Mouse (Mus musculus) adrenal gland, postnatal 10 days (tissue): ENCODE data around the gene Scgb2a2. TPM values are rescaled to one million over a fixed set of nuclear protein-coding genes. Genes with fewer than 3 reads are reported as not detected.
"Not testable (repeated sequence)": the region's sequence is repeated elsewhere in the genome, so short reads cannot be mapped to it uniquely, and the experiment has no call there.

ENCODE experiments used
- DNase-seq: peaks from one replicate; pipeline ENCODE4 v3.0.0; 2021; ENCODE audit warnings: mixed read lengths
- long read RNA-seq, 2 experiments: library from polyadenylated mRNA; stranded (forward); transcript quantifications; one replicate each; pipeline ENCODE4 v2.0.0; 2021
- microRNA-seq: library from miRNA; unstranded; fragments of <30 nt; microRNA quantifications from one replicate; pipeline ENCODE4 v1.2.0, GENCODE M21; 2021
- total RNA-seq, 2 experiments: library from RNA; stranded (reverse); gene quantifications; 2 replicates each; pipeline ENCODE4 v1.2.3; 2021

Gene Scgb2a2
- total RNA-seq: not detected
- long read RNA-seq, experiment 1: 0 reads
- long read RNA-seq, experiment 2: 0 reads

DNA sequence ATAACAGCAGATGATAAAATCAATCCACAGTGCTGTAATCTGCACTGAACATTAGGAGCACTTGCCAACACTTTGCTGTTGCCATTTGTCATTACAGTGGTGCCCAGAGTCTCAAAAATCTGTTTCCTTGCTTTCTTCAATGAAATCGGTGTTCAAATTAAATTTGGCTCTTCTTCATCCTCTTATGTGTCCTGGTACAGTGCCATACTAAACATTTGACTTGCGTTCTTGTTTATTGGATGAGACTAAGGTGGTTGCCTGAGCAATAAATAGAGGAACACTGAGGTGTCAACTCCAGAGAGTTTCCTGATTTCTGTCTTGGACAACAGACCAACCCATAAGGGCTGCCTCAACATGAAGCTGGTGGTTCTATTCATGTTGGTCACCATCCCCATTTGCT lies at the start of gene Scgb2a2:
Gene Scgb2a2, plus strand, starts transcription at position 301 of the 400 bp plus-strand sequence.
- no peak for DNase-seq

DNA sequence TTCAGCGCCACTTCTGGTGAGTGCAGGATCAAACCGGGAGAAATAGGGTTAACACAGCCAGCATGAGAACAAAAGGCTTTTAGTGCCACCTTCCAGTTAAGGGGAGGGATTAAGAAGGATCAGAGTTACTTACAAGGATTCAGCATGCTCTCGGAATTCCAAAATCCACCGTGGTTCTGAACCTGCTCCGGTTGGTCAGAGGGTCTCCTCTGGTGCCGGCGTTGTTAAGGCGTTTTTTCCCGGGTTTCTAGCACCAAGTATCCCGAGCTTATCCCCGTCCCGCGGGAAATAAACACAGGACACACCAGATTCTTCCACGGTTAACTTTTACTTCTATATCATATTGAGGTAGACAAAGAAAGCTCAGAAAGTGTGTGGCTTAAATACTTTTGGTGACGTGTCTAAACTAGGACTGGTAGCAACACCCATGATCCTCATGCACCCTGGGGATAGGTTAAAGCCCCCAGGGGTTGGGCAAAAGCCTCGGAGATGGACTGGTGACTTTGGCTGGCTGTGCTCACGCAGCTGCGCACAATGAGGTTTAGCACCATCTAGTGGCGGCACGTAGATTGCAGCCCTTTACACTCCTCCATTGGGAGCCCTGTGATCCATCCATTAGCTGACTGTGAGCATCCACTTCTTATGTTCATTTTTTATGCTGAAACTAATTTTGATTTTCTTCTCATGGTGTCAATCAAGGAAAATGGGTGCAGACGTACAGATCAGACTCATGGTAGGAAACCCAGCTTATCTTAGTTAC lies 10.6 kb upstream of the Scgb2a2 start:
- peak; percentile 71 for DNase-seq

DNA sequence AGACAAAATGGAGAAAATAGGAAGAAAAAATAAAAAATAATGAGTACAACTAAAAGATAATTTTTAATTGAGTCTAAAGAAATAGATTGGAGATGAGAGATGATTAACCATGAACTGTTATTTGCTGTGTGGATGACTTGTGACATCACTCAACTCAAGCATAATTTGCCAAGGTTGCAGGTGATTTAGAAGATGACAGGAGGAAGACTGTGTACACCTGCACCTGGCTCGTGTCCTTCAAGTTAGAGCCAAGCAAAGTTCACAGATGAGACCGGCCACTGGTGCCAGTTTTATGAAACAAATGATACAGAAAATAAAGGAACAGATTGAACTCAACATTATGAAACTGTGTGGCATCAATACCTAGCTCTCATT lies 10.0 kb upstream of the Scgb2a2 start:
- no peak for DNase-seq

- DNase-seq: peak; percentile 8
Observed at GRCm38 (mm10) chr19:9849368-9850075, 2.2 kb downstream of the Scgb2a2 start.

DNA sequence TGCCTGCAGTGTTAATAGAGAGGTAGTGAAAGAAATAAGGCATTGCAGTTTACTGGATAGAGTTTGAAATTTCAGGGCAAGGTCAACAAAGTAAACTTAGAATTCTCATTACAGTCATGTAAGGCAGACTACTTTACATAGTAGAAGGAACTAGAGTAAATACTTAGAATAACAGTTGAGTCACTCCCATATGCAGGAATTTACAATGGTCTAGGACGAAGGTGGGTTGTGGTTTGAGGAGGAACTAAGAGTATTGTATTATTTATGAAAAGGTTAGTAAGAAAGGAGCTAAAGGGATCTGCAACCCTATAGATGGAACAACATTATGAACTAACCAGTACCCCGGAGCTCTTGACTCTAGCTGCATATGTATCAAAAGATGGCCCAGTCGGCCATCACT lies 13.5 kb downstream of the Scgb2a2 start:
- DNase-seq: not testable (repeated sequence)

DNA sequence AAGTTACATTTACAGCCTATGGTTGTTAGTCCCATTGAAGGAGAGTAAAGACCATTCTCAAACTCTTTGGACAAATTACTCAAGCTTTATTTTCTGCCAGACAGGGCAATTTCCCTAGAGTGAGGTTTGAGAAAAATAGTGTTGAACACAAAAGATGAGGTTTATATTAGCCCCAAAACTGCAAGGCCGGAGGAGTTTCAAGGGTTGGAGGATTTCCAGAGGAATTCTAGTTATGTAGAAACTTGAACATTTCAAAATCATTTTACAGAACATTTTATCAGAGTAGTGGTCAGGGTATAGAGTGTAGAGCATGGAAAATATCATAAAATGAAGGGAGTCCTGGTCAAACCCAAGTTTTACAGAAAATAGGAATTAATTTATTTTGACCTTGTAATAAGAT lies 17.5 kb downstream of the Scgb2a2 start:
- no peak for DNase-seq

GRCm38 (mm10) chr19:9865466-9865865 lies 18.1 kb downstream of the Scgb2a2 start:
- no peak for DNase-seq

DNA sequence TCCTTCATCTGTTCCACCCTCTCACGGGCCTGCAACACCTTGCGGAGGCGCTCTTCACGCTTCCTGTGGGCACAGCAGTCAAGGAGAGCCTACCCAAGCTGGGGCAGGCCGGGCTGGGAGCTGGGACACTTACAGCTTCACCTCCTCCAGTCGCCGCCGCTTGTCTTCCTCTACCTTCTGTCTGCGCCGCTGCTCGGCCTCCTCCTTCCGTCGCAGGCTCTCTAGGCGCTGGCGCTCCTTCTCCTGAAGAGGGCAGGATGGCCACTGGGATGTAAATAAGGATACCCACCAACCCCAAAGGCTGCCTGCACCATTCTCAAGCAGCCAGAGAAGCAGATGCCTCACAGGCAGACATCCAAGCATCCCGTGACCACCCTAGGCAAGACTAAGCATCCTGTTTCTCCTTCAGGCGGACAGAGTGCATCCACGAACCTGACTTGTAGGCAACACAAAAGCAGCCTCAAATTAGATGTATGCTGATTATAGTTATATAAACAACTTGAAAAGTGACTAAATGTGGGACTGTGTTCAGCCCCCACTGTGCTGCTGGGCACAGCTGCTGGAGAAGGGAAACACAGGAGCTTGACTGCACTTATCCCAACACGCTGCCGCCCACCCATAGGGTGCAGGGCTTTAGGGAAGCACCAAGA lies 30.9 kb downstream of the Scgb2a2 start:
- DNase-seq: no peak

GRCm38 (mm10) chr19:9886348-9886747 lies 39.0 kb downstream of the Scgb2a2 start:
- no peak for DNase-seq

- DNase-seq: no peak
Observed at GRCm38 (mm10) chr19:9886771-9887170, 39.4 kb downstream of the Scgb2a2 start.

DNA sequence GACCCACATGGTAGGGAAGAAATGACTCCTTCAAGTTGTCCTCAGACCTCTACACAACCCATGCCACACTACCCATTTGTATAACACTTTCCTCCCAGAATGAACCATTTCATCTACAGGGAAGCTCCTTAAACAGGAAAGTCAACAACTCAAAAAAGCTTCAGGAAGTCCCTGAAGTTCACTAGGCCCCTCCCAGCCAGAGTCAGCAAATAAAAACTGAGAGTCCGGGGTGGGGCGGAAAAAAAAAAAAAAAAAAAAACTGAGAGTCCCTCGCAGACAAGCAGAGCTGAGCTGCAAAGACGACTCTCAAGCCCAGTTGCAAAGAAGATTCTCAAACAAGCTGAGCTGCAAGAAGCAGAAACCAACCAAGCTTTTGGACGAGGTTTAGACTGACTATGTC lies 48.7 kb downstream of the Scgb2a2 start:
- DNase-seq: no peak

- DNase-seq: peak; percentile 53
Observed at GRCm38 (mm10) chr19:9898339-9899066, 51.1 kb downstream of the Scgb2a2 start.

- peak; percentile 93 for DNase-seq
Observed at GRCm38 (mm10) chr19:9899072-9899779, 51.9 kb downstream of the Scgb2a2 start, which contains the start of gene Incenp. TSS of gene Incenp (minus strand) at chr19:9899551.

DNA sequence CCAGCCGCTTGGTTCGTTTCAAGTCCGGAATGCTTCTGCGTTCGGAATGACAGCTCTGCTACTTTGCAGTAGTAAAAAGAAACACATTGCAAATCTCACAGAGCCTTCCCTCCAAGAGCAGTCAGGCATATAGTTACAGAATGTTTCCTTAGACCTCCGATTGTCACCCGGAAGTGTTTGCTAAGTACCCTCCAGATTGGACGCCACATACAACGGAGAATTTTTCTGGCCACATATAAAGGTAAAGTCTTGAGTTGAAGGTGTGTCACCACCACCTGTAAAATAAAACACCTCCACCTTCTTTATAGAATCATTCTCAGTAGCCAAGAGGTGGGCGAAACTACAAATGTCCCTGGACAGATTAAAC lies 52.4 kb downstream of the Scgb2a2 start:
- DNase-seq: no peak

DNA sequence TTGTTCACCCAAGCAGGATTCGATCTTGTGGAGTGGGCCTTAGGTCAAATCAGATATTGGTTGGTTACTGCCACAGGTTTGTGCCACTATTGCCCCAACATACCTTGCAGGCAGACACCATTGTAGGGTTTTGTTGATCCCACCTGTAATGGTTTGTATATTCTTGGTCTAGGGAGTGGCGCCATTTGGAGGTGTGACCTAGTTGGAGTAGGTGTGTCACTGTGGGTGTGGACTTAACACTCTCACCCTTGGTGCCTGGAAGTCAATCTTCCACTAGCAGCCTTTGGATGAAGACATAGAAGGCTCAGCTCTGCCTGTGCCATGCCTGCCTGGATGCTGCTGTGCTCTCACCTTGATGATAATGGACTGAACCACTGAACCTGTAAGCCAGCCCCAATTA lies 53.3 kb downstream of the Scgb2a2 start:
- not testable (repeated sequence) for DNase-seq

Small RNA genes lying within 50 kb of the gene (microRNA-seq; reads per million reads assigned to microRNA genes)
- gene Gm22369: not detected

Other genes with a start within 250 kb of the Scgb2a2 start
- gene Incenp, start 52.0 kb downstream of the Scgb2a2 start, total RNA-seq: 10 to 100 TPM; 25.4 to 42.4 TPM
- gene Fth1, start 133.0 kb downstream of the Scgb2a2 start, total RNA-seq: 1,000 to 10,000 TPM; 2,032 to 2,040 TPM
- gene Best1, start 154.1 kb downstream of the Scgb2a2 start, total RNA-seq: under 1 TPM; 0.39 to 0.45 TPM
- 10 to 100 TPM in 1 of 2 experiments, 1 to 10 TPM in 1; 10.0 to 15.0 TPM for gene Rab3il1, start 154.1 kb downstream of the Scgb2a2 start, total RNA-seq
- gene Fads3, start 194.0 kb downstream of the Scgb2a2 start, total RNA-seq: 10 to 100 TPM; 11.1 to 14.7 TPM